Mouse (Mus musculus): ENCODE measurements around the gene Rcbtb2.
A peak's percentile ranks its signal among the peaks of the same experiment; 100 is the strongest.

Gene Rcbtb2

DNA sequence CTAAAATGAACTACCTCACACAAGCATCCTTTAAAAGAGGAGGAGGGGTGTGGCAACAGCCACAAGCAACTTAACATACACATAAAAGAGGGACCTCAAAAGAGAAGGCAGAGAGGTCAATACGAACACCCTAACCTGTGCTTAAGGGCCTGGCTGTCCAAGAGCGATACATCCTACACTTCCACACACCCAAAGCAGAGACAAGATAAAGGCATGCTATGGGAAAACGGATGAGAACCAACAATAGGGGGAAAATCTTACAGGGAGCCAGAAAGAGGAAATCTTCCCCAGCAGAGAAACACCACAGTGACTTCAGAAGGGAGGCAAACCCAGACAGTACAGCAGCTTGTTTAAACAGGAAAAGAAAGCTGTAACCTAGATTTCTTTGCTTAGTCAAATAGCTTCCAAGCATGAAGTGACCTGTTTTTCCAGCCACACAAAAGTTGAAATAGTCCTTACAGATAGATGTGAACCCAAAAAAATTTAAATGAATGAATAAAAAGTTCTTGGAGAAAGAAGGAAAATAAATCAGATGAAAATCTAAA, 132.7 kb downstream of the Rcbtb2 start:
- peak; percentile 43 for DNase-seq (ENCODE audit: low read depth, low spot score)

DNA sequence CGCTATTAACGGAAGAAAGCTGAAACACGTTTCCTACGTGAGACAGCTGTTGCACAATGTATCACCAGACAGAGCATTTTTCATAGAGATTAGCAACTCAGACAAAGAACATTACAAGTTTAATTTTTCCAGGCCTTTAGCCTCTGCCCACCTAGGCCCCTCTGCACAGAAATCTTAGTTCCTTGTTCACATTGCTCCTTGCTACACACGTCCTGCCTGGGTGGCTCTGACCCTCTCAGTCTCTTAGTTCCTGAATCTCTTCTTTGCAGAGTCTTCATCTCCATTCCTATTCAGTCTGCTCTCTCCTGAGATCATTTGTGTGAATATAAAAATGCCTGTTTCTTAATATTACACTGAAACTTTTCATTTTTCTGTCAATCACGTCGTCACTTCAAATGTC, 134.5 kb downstream of the Rcbtb2 start:
- DNase-seq (ENCODE audit: low read depth, low spot score), result no peak

Measured in brain, adult 2 months (tissue).